Mouse (Mus musculus) inflammation-experienced regulatory T-cells, adult 16 weeks (primary cell): Measurements from ENCODE around the gene Mtln. TPM values are rescaled to one million over a fixed set of nuclear protein-coding genes. Genes with fewer than 3 reads are reported as not detected.

ENCODE experiments used
- polyA plus RNA-seq: library from polyadenylated mRNA; unstranded; fragments of 100-300 nt; shearing (Covaris generic); gene quantifications from one replicate; pipeline ENCODE4 v1.2.1, GENCODE M21; 2017

Mtln gene
- polyA plus RNA-seq: 40.0 TPM

DNA sequence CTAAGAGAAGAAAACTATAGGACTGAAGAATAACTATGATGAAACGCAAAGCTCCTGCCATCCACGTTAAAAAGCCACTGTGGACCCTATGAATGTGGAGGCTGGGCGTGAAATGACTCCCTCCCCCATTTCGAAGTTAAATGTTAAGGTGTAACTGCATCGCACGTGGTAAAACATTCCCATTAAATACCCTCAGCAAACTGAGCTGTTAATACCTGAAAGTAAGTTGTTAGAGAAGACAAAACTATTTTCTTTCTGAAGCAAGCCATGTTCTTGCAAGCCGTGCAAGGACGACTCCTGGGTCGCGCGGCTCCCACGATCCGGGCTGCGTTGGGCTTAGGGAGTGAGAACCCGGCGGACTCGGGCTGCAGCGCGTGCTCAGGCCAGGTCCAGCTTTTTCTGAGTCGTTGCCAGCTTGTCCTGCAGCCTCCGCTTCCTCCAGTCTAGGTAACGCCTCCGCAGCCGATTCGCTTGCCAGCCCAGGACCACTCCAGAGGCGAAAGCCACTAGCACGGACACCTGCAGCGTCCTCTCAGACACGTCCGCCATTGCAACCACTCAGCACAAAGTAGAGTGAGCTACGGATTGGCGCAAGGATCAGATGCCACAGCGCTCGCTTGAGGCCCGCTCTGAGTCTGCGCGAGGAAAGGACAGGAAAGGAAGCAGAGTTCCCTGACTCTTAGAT is at the start of gene Mtln:
TSS of gene Mtln (minus strand) at position 570 of the 685 bp plus-strand sequence.

DNA sequence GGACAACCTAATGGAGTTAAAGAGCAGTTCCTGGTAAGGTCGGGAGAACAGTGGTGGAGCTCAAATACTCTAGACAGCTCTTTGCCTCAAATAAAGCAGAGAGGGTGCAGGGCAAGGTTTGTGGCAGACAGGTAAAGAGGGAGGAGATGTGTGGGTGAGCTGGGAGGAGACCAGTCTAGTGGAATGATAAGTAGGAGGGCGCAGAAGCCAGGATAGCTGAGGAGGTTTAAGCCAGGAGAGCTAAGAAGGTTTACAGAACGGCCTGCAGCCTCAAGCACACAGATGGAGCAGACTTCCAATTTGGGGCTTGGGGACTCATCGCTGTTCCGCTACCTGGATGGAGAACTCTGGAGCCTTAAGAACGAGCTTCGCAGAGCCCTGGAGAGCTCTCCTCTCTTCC is 46.3 kb upstream of the Mtln start, which contains the start of gene Acoxl:
TSS of gene Acoxl (plus strand) at position 301 of the 400 bp plus-strand sequence.

DNA sequence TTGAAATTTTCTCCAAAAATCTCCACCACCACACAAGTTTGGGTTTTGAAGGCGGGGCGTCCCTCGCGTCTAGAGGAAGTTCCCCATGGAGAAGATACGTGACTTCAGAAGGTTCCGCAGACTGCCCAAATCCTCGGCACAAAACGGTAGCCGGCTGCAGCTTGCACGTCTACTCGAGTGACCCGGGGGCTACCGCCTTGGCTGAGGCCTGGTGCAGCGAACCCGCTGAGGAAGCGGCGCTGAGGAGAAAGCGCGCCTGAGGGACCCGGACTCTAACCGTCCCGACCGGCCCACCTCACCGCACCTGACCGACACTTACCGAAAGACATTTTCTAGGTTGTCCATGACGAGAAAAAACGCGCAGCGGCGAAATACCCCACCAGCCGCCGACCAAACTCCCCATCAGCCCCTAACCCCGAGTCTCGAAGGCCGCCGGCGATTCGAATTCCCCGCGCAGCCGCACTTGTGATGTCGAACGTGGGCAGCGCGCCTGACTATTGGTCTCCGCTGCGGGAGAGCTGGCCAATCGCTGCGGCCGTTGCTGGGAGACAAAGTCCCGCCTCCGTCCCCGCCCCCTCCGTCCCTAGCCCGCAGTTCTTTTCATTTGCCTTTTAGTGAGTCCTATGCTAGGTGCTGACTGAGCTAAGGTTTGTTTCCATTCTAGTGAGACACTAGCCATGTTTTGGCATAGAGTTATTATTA is 39.3 kb upstream of the Mtln start, which contains the start of gene Bub1:
TSS of gene Bub1 (minus strand) at position 465 of the 702 bp plus-strand sequence.

DNA sequence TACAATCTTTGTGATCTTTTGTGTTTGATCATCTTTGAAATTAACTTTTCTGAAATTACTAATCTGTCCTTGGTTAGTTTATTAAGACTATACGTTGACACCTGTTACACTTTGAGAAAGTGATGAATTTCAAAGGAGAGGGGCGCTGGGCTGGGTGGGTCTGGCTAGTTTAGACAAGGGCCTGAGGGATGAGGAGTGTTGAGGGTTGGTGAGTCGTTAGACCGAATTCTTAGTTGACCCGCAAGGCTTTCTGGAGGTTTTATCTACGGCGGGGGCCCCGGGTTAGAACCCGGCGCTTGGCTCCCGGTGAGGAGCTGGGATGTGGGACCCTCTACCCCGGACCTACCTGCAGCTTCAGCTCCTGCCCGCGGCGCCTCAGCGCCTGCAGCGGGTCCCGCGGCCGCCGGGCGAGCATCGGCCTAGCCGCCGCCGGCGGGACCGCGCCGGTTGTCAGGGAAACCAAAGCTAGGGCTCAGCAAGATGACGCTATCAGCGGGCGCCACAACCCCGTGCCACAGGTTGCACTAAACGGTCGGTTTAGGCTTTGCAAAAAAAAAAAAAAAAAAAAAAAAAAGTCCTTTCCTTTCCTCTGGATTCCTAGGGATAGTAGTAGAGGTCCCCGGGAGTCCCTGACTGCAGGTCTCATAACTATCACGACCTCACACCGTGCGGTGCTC is 3.7 kb downstream of the Mtln start, which contains the start of gene Nphp1:
TSS of gene Nphp1 (minus strand) at position 458 of the 677 bp plus-strand sequence.

Other genes with a start within 250 kb of the Mtln start
- gene Zfp661, start 205.4 kb downstream of the Mtln start, polyA plus RNA-seq: 4.8 TPM
- gene Mrps5, start 205.3 kb downstream of the Mtln start, polyA plus RNA-seq: 145 TPM
- not detected for gene Mal, start 135.8 kb downstream of the Mtln start, polyA plus RNA-seq
- gene Mall, start 62.6 kb downstream of the Mtln start, polyA plus RNA-seq: not detected
- gene Nphp1, start 3.6 kb downstream of the Mtln start, polyA plus RNA-seq: 0.38 TPM
- 2.4 TPM for gene Bub1, start 39.4 kb upstream of the Mtln start, polyA plus RNA-seq
- gene Acoxl, start 46.4 kb upstream of the Mtln start, polyA plus RNA-seq: 0.85 TPM